Mouse (Mus musculus) mouse trophoblast stem cell (cell line): ENCODE measurements around the gene Gng8.

Experiments used
- in situ Hi-C, 2 experiments: fragments of 300-500 bp; cut with MseI, MboI; formaldehyde crosslinking; loops; 2 replicates in 1 of 2; 3 replicates in 1 of 2; pipeline ENCODE4 v1.15.1; 2025

Gene Gng8

DNA sequence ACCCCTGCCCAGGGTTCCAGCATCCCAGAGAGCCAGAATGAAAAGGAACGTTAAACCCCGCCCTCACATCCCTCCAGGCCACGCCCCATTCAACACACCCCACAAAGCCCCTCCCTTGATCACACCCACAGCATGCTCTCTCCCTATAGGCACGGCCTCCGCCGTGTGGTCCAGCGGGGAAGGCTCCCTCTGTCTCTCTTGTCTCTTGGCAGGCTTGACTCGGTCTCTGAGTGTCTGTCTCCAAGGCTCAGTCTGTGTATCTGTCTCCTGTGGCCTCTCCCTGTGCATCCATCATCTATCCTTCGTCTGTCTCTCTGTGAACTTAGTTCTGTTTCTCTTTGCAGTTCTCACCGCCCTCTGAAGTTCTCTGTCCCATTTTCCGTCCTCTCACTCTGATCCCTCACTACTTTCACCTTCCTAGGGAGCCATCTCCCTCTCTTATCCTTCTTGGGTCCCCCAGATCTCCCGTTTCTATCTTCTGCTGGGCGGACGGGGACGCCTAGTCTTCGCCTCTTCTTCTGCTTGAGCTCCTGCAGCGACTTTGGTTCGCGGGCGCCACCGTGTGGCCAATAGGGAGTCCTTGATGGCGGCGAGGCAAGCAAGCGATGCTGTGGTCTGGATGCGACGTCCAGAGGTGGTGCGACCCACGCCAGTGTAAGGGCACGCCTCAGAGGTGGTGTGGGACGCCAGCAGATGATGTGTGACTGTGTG lies at the start of gene Gng8:
Gng8 (plus strand) TSS at position 146 of the 711 bp plus-strand sequence.
- in situ Hi-C loops = no loop called here

DNA sequence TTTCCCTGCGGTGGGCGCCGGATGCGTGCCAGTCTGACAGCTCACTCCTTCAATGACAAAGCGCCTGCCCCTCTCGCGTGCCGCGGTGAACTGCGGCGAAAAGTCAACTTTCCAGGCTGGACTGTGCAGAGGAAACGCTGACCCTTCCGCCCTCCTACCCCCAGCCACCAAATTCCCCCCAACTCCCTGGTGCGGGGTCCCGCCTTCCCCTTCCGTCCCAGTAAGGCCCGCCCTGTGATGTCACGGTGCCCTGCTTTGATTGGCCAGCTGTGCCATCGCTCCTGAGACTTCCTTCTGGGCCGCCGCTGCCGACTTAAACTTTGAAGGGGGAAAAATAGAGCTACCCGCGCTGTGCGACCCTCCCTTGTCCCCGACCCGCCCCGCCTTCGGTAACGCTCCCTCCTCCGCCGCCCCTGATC lies 48.9 kb upstream of the Gng8 start, which contains the start of gene Prkd2:
Prkd2 (plus strand) TSS at position 258 of the 419 bp plus-strand sequence.
- in situ Hi-C loops = no loop called here

DNA sequence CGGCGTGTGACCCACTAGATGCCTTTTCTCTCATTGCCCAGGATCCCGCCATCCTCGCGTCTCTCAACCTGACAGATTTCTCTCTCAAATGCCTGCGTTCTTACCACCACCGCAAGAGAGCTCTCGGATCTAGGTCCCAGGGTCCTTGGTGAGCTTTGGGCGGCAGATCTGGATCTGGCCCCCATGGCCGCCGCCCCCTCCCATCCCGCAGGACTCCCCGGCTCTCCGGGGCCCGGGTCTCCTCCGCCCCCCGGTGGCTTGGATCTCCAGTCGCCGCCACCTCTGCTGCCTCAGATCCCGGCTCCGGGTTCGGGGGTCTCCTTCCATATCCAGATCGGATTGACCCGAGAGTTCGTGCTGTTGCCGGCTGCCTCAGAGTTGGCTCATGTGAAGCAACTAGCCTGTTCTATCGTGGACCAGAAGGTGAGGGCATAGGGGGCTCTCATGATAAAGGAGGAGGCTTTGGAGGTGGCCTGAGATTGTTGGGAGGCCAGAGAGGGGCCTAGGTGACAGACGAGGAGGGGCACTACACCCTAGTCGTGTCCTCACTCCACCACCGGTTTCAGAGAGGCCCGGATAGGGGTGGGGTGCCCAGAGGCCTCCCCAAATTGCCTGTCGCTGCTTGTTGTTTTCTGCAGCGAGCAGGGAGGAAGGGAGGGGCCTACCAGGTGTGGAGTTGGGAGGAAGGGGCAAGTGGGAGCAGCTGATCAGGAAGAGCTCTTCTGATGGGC lies 48.0 kb upstream of the Gng8 start:
- in situ Hi-C loops = no loop called here

DNA sequence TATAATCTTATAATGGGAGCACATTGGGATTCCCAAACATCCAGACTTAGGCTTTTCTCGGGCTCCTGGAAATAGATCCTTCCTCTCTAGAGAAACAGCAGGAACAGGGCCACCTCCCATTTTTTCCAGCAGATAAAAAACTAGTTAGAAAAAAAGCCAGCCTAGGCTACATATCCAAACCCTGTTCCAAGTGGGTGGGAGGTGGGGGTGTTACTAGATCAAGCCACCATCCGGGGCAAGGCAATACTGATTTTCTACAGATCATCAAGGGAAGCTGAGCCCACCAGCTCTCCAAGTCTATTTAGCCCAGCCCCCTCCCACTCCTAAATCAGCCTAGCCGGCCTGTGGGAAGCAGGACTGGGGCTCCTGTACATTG lies 46.9 kb upstream of the Gng8 start:
- in situ Hi-C loops = no loop called here

DNA sequence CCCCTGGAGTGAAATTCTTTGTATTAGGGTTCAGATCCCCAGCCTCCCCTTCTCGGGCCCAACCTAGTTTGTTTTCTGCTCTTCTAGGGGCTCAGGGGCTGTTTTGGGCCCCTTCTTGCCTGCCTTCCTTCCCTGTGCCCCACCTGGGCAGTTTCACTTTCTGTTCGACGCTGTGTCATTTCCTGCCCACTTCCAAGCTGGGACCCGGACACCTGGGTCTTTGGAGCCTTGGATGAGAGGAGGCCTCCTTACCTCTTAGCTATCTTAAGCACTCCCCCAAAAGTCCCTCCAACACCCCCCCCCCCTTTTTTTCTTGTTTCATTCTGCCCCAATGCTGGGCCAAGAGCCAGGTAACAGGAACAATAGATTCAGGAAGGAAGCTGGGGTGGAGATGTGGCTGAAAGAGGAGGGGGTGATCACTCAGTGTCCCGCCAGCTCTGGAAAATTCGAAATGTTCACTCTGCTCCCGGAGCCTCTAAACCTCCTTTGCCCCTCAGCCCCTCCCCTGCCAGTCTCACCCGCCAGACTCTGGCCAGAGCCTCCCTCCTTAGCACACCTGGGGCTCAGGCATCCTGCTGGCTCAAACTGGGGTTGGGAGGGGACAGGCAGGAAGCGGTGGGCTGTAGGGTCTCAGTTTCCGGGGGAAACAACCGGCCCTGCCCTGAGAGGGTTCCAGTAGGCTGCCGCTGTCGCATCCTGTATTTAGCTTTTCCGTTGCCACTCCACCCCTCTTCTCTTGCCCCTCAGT lies 46.3 kb upstream of the Gng8 start:
- in situ Hi-C loops = no loop called here

DNA sequence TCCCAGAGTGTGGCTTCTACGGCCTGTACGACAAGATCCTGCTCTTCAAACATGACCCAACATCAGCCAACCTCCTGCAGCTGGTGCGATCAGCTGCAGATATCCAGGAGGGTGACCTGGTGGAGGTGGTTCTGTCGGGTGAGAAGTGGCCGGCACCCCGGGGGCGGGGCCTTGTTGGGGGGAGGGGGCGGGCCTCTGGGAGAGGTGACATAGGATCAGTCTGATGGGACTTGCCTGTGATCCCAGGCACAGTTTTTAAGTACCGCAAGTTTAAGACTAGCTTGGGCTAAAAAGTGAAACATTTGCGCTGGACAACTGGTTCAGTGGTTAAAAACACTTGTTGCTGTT lies 45.8 kb upstream of the Gng8 start:
- in situ Hi-C loops = no loop called here

DNA sequence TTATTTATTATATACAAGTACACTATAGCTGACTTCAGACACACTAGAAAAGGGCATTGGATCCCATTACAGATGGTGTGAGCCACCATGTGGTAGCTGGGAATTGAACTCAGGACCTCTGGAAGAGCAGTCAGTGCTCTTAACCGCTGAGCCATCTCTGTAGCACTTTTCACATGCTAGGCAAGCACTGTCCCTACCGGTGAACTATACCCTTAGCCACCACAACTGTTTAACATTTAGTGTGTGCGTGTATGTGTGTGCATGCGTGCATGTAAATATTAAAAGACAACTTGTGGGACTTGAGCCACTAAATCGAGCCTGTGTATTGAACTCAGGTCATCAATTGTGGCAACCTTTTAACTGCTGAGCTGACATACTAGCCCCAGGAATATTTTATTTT lies 44.8 kb upstream of the Gng8 start:
- in situ Hi-C loops = no loop called here

DNA sequence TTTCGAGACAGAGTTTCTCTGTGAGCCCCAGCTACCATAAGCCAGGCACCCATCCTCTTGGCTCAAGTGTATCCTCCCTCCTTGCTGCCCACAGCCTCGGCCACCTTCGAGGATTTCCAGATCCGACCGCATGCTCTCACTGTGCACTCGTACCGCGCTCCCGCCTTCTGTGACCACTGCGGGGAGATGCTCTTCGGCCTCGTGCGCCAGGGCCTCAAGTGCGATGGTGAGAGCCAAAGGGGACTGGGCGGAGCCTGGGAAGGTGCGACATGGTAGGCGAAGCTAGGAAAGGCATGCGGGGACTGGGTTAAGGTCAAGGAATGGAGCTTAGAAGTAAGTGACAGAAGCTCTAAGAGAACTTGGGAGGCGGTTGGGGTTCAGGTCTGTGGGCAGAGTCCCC lies 44.1 kb upstream of the Gng8 start:
- in situ Hi-C loops = no loop called here

DNA sequence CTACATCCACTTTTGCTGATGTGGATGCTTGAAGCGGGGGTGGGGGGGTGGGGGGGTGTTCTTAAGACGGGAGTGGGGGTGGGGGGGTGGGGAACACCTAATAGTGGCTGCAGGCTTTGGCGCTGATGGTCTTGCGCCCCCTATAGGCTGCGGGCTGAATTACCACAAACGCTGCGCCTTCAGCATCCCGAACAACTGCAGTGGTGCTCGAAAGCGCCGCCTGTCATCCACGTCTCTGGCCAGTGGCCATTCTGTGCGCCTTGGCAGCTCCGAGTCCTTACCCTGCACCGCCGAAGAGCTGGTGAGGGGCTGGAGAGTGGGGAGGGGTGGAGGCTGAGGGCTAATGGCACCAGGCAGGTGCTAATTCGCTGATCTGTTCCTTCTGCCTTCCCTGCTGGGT lies 43.0 kb upstream of the Gng8 start:
- in situ Hi-C loops = no loop called here

DNA sequence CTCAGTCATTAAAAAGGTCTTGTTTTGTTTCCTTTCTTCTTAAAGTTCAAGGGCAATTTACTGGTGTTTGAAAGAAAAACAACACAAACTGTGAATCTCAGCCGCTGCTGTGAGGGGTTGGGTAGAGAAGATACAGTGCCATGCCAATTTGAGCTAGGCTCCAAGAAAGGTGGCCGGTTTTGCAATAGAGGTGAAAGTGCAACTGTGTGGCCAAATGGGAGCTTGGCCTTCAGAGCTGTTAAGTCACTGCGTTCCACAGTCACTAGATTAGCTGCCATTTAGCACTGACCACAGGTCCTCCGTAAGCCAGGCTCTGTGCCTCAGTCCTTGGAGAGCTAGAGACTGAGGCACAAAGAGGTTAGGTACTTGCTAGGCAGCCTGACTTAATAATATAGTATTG lies 40.0 kb upstream of the Gng8 start:
- in situ Hi-C loops = no loop called here

DNA sequence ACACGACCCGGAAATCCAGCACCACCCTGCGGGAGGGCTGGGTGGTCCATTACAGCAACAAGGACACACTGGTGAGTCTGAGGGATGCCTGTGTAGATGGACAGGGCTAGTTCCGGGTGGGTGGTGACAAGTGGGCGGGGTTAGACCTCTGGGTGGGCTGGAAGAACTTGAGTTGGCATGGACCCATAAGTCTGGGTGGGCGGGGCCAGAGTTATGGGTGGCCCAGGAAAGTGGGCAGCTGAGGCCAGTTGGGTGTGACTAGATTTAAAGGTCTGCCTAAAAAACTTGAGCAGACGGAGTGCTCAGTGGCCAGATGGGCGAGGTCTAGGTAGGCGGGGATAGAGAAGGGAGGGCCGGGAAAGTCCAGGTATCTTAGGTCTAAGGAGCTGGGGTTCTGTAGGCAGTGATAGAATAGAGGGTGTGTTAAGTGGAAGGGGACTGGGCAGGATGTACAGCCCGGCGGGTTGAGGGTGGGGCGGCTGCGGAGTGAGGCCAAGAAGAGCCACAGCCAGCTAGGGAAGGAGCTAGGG lies 38.2 kb upstream of the Gng8 start:
- in situ Hi-C loops = no loop called here

DNA sequence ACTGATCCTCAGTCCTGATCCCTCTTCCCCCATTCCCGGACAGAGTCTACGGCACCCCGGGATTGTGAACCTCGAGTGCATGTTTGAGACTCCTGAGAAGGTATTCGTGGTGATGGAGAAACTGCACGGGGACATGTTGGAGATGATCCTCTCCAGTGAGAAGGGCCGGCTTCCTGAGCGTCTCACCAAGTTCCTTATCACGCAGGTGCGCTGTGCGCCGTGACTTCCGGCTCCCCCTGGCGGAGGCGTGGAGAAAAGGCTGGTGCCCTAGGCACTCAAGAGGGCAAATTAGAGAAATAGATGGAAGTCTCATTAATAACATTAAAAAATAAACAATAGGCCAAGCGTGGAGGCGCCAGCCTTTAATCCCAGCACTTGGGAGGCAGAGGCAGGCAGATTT lies 33.2 kb upstream of the Gng8 start:
- in situ Hi-C loops = no loop called here

DNA sequence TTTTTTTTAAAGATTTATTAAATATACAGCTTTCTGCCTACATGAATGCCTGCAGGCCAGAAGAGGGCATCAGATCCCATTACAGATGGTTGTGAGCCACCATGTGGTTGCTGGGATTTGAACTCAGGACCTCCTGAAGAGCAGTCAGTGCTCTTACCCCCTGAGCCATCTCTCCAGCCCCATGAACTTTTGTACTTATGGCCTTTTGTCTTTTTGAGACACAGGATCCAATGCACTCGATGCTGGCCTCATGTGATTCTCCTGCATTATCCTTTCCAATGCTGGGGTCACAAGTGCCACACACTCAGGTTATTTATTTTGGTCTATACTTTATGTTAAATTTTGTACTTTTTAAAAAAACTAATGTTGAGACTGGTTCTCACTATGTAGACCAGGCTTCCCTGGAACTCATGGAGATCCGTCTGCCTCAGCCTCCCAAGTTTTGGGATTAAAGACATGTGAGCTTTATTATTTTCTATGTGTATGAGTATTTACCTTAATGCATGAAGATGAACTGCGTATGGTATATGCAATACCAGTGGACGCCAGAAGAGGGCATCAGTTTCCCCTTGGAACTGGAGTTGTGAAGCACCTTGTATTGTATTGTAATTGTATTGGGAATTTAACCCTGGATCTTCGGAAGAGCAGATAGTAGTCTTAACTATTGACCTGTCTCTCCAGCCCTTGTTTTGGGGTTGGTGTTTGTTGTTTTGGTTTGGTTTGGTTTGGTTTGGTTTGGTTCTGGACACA lies 31.5 kb upstream of the Gng8 start:
- in situ Hi-C loops = no loop called here

DNA sequence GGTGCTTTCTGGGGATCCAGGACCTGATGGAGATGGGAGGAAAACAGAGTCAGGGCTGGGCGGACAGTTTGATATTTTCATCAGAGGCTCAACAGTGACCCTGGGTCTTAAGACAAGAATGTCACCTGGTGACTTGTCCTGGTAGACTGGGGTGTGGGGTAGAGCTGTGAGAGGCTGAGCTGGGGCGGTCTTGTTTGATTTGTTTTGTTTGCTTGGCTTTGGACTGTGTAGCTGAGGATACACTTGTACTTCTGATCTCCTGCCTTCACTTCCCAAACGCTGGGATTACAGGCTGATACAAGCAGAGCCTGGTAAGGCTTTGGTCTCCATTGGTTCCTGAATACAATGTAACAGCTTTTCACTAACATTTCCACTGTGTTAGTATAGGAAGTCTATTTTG lies 24.1 kb upstream of the Gng8 start:
- in situ Hi-C loops = no loop called here

DNA sequence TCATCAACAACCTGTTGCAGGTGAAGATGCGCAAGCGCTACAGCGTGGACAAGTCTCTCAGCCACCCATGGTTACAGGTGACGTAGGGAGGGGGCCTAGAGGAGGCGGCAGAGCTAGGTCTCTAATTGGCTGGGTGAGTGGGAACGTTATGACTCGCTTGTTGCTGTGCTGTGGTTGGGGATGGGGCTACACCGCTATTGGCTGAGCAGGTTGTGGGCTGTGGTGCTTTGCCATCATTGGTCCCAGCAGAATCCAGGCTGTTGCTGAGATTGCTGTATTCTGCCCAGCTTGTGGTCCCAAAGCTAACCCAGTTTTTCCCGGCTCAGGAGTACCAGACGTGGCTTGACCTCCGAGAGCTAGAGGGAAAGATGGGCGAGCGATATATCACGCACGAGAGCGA lies 22.1 kb upstream of the Gng8 start:
- in situ Hi-C loops = no loop called here

DNA sequence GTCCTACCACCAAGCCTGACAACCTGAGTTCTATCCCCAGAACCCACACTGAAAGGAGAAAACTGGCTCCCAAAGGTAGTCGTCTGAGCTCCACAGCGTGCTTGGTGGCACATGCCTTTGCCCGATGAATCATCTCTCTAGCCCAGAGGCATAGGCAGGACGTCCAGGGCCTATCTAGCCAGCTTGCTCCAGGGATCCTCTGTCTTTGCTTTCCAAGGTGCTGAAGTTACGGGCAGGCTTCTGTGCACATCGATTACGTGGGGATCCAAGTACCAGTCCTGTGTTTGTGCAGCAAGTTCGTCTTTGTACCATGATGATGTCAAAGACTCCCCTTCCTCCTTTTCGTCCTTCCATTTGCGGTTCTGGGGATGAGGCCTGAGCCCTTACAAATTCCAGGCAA lies 20.0 kb upstream of the Gng8 start:
- in situ Hi-C loops = no loop called here

DNA sequence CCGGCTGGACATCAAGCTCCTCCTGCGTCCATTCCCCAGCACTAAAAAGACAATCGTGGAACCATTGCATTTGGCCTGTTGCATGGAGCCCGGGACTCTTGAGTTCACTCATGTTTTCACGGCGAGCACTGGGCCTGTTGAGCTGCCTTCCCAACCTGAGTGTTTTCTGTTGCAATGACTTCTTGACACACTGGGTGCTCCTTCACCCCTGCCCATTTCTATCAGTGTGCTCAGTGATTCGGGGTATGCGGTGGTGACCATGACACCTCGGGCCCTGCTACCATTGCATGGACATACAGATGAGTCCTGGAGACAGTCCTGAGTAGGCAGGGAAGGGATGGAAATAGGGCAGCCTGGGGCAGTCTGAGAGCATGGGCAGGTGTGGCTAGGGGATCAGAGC lies 19.1 kb upstream of the Gng8 start:
- in situ Hi-C loops = no loop called here

DNA sequence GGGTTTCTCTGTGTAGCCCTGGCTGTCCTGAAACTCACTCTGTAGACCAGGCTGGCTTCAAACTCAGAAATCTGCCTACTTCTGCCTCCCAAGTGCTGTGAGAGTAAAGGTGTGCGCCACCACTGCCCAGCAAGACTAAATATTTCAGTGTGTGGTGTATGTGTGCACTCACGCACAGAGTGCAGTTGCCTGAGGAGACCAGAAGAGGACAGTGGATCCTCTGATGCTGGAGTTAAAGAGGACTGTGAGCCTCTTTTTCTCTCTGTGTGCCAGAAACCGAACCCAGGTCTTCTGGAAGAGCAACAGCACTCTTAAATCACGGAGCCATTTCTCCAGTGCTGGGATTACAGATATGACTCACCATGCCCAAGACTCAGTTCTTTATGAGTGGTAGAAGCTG lies 18.2 kb upstream of the Gng8 start:
- in situ Hi-C loops = no loop called here

DNA sequence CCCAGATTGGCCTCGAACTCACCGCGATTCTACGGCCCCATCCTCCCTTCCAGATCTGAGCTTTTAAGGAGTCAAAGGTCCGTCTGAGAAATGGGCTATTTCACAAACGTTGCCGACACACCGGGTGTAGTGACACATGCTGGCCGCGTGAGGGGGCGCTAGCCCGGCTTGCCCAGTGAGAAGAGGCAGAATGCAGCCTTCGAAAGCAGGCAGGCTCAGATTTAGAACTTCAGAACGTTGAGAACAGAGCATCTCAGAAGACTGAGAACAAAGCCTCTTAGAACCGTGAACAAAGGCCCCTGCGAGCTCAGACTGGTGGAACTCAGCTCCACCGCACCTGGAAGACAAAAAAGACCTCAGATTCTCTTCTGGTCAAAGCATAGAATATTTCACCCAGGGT lies 17.4 kb upstream of the Gng8 start:
- in situ Hi-C loops = no loop called here

DNA sequence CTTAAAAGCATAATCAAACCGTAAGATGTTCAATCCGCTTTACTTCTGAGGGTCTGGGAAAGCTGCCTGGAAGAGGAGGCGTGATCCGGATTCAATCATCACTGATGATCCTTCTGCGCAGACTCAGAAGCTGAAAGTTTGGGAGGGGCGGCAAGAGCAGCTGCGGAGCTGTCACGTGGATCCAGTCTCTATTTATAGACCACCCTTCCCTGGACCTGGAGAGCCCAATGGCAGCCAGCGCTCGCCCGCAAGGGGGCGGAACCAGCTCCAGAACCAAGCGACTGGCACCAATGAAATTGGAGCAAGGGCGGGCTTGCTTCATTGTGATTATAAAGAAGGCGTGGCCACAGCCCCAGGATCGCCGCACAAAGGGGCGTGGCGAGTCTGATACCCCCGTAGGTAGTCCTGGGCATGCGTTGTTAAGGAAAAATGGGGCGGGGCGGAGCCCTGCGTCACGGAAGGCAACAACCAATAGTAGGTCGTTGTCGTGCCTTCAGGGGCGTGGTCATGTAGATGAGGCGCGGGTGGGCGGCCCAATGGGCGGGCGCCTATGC lies 16.8 kb upstream of the Gng8 start:
- in situ Hi-C loops = no loop called here

DNA sequence AGATGAGACGGTGACA lies 16.5 kb upstream of the Gng8 start, which contains the start of gene Dact3:
Dact3 (plus strand) TSS at position 8 of the 16 bp plus-strand sequence.
- in situ Hi-C loops = no loop called here

DNA sequence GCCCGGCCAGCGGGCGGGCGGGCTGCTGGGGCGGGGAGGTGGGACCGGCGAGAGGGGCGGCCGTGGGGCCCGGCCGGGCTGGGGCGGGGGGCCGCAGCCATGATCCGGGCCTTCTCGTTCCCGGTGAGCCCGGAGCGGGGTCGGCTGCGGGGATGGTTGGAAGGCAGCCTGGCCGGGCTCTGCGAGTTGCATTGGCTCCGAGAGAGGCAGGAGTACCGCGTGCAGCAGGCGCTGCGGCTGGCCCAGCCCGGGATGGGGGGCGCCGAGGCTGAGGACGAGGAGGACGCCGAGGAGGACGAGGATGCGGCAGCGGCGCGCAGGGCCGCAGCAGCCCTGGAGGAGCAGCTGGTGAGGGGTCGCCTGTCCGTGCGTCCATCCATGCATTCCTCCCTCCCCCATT lies 16.3 kb upstream of the Gng8 start:
- in situ Hi-C loops = no loop called here
